Mouse (Mus musculus) bone marrow, adult 2 months (tissue): ENCODE data around the gene Dhx40.

Experiments
- CTCF ChIP-seq: fragments of 200-500 bp; IDR thresholded peaks from 2 replicates; pipeline ENCODE4 v1.5.1; 2011; ENCODE audit warnings: low read length, control low read depth; ENCODE audit not compliant: control insufficient read depth, insufficient read depth
- POLR2A ChIP-seq: fragments of 200-500 bp; IDR thresholded peaks from 2 replicates; pipeline ENCODE4 v1.6.1; 2011; ENCODE audit warnings: low read depth, mild to moderate bottlenecking, control low read depth, low read length, borderline replicate concordance; ENCODE audit not compliant: control insufficient read depth

DNA sequence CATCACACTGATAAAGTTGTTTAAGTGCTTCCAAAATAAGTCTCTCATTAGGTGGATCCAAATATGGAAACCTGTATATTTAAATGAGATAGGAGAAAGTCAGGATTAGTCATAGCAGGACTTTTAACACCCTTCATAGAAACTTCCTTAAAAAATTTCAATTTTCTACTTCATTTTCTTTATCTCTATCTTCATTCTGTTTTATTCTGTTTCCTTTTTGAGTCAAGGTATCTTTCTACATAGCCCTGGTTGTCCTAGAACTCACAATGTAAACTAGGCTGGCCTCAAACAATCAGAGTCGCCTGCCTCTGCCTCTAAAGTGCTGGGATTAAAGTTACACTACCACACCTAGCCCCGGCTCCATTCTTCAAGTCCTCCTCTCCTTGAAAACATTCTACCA lies 21.8 kb downstream of the Dhx40 start:
- TF ChIP-seq CTCF (no peak), POLR2A (no peak)
